Mouse (Mus musculus) midbrain, embryonic 13.5 days (tissue): ENCODE measurements around the gene Zbtb20. TPM values are rescaled to one million over a fixed set of nuclear protein-coding genes. Genes with fewer than 3 reads are reported as not detected.

Source experiments
- ATAC-seq: fragments of 200-750 bp; cut with Nextera tagmentation; 2 replicates; pipeline ENCODE4 v1.8.0; 2017; ENCODE audit warnings: mild to moderate bottlenecking, moderate TSS enrichment, moderate library complexity
- H3K27ac ChIP-seq: fragments of 300-500 bp; sonication (generic); 2 replicates; pipeline ENCODE4 v1.5.1; 2015; ENCODE audit warnings: inconsistent platforms, mild to moderate bottlenecking, moderate library complexity
- H3K27me3 ChIP-seq: fragments of 300-500 bp; sonication (generic); 2 replicates; pipeline ENCODE4 v1.6.1; 2015; ENCODE audit warnings: mild to moderate bottlenecking, inconsistent platforms
- H3K36me3 ChIP-seq: fragments of 300-500 bp; sonication (generic); 2 replicates; pipeline ENCODE4 v1.6.1; 2015; ENCODE audit warnings: mild to moderate bottlenecking, inconsistent platforms
- H3K4me1 ChIP-seq: fragments of 300-500 bp; sonication (generic); replicated peaks from 2 replicates; pipeline ENCODE4 v1.6.1; 2015; ENCODE audit warnings: inconsistent platforms
- H3K4me2 ChIP-seq: fragments of 300-500 bp; sonication (generic); replicated peaks from 2 replicates; pipeline ENCODE4 v1.6.1; 2015; ENCODE audit warnings: moderate library complexity, mild to moderate bottlenecking, inconsistent platforms
- H3K4me3 ChIP-seq: fragments of 300-500 bp; sonication (generic); replicated peaks from 2 replicates; pipeline ENCODE4 v1.5.1; 2015; ENCODE audit warnings: mild to moderate bottlenecking, inconsistent platforms
- H3K9ac ChIP-seq: fragments of 300-500 bp; sonication (generic); replicated peaks from 2 replicates; pipeline ENCODE4 v1.6.1; 2015; ENCODE audit warnings: mild to moderate bottlenecking, inconsistent platforms
- H3K9me3 ChIP-seq: fragments of 300-500 bp; sonication (generic); 2 replicates; pipeline ENCODE4 v1.6.1; 2016; ENCODE audit warnings: mild to moderate bottlenecking, inconsistent platforms
- WGBS: fragments of 180-500 bp; shearing (Covaris S2); methylation state at CpG from one replicate; pipeline ENCODE4 v1.1.7; 2015; 5-methylcytosine and 5-hydroxymethylcytosine counted together
- polyA plus RNA-seq: library from polyadenylated mRNA; unstranded; fragments of >200 nt; fragmentation: Nextera tagmentation; extraction: Ambion mirVana; gene quantifications from 2 replicates; pipeline ENCODE4 v1.2.1, GENCODE M21; 2015

The Zbtb20 gene
- polyA plus RNA-seq, 1 experiment from 2014 or later = 86.5 TPM

- H3K9ac ChIP-seq = no peak overlapping the region
- no peak overlapping the region for H3K27ac ChIP-seq
- H3K9me3 ChIP-seq = no peaks in the 10 kb centered on the region
- H3K27me3 ChIP-seq = no peaks in the 10 kb centered on the region
- no peaks in the 10 kb centered on the region for H3K36me3 ChIP-seq
- no peak overlapping the region for H3K4me3 ChIP-seq
- H3K4me2 ChIP-seq = no peak overlapping the region
- WGBS = 83% methylated on average over 6 of the region's 6 CpGs
- no peak for ATAC-seq
- no peaks in the 10 kb centered on the region for H3K4me1 ChIP-seq
These were observed 604.9 kb downstream of the Zbtb20 start for GRCm38 (mm10) chr16:43480532-43480931.

- H3K27ac ChIP-seq = no peak overlapping the region
- WGBS = 63% methylated on average over 3 of the region's 3 CpGs
- H3K27me3 ChIP-seq = no peaks in the 10 kb centered on the region
- H3K4me3 ChIP-seq = no peak overlapping the region
- H3K4me1 ChIP-seq = no peaks in the 10 kb centered on the region
- H3K9ac ChIP-seq = no peak overlapping the region
- no peak overlapping the region for H3K4me2 ChIP-seq
- ATAC-seq = no peak
- no peaks in the 10 kb centered on the region for H3K9me3 ChIP-seq
- H3K36me3 ChIP-seq = no peaks in the 10 kb centered on the region
These were observed 606.4 kb downstream of the Zbtb20 start for GRCm38 (mm10) chr16:43482125-43482524.

GRCm38 (mm10) chr16:43482738-43483137, 607.1 kb downstream of the Zbtb20 start:
- no peak for ATAC-seq
- WGBS = 93% methylated on average over 2 of the region's 2 CpGs

GRCm38 (mm10) chr16:43484400-43484799, 608.7 kb downstream of the Zbtb20 start:
- no peak overlapping the region for H3K4me3 ChIP-seq
- 87% methylated on average over 4 of the region's 4 CpGs for WGBS

More at GRCm38 (mm10) chr16:43482738-43483137, 607.1 kb downstream of the Zbtb20 start:
- Histone ChIP-seq H3K9ac (no peak overlapping the region), H3K27me3 (no peaks in the 10 kb centered on the region), H3K4me2 (no peak overlapping the region), H3K4me3 (no peak overlapping the region), H3K9me3 (no peaks in the 10 kb centered on the region), H3K4me1 (no peaks in the 10 kb centered on the region), H3K27ac (no peak overlapping the region), H3K36me3 (no peaks in the 10 kb centered on the region)

GRCm38 (mm10) chr16:43489362-43489761, 613.7 kb downstream of the Zbtb20 start:
- Histone ChIP-seq H3K4me3 (no peak overlapping the region), H3K27me3 (no peaks in the 10 kb centered on the region), H3K9ac (no peak overlapping the region), H3K27ac (no peak overlapping the region), H3K4me2 (no peak overlapping the region), H3K9me3 (no peaks in the 10 kb centered on the region), H3K4me1 (0 out of 2 replicates have a peak, but pooled peaks cover 3% of the 10 kb centered on the region), H3K36me3 (no peaks in the 10 kb centered on the region)
- ATAC-seq = no peak
- WGBS = 90% methylated on average over 3 of the region's 3 CpGs

More at GRCm38 (mm10) chr16:43484400-43484799, 608.7 kb downstream of the Zbtb20 start:
- Histone ChIP-seq H3K4me2 (no peak overlapping the region), H3K4me1 (no peaks in the 10 kb centered on the region), H3K27ac (no peak overlapping the region), H3K27me3 (no peaks in the 10 kb centered on the region), H3K9ac (no peak overlapping the region), H3K9me3 (no peaks in the 10 kb centered on the region), H3K36me3 (no peaks in the 10 kb centered on the region)
- ATAC-seq = no peak

GRCm38 (mm10) chr16:43489984-43490383, 614.3 kb downstream of the Zbtb20 start:
- no peak overlapping the region for H3K4me3 ChIP-seq
- ATAC-seq = no peak
- H3K9ac ChIP-seq = no peak overlapping the region
- H3K27ac ChIP-seq = no peak overlapping the region
- no peaks in the 10 kb centered on the region for H3K36me3 ChIP-seq
- WGBS = 96% methylated on average over 12 of the region's 12 CpGs
- 0 out of 2 replicates have a peak, but pooled peaks cover 3% of the 10 kb centered on the region for H3K4me1 ChIP-seq
- no peaks in the 10 kb centered on the region for H3K9me3 ChIP-seq
- H3K27me3 ChIP-seq = no peaks in the 10 kb centered on the region
- no peak overlapping the region for H3K4me2 ChIP-seq

- Histone ChIP-seq H3K27me3 (0 out of 2 replicates have a peak, but pooled peaks cover 3% of the 10 kb centered on the region), H3K4me2 (no peak overlapping the region), H3K4me3 (no peak overlapping the region), H3K9ac (no peak overlapping the region), H3K36me3 (no peaks in the 10 kb centered on the region), H3K4me1 (0 out of 2 replicates have a peak, but pooled peaks cover 3% of the 10 kb centered on the region), H3K9me3 (no peaks in the 10 kb centered on the region), H3K27ac (no peak overlapping the region)
- no peak for ATAC-seq
- 91% methylated on average over 1 of the region's 1 CpGs for WGBS
These were observed 617.2 kb downstream of the Zbtb20 start for GRCm38 (mm10) chr16:43492863-43493262.

GRCm38 (mm10) chr16:43493596-43494385, 618.1 kb downstream of the Zbtb20 start:
- H3K9me3 ChIP-seq = no peaks in the 10 kb centered on the region
- H3K27ac ChIP-seq = no peak overlapping the region
- no peak overlapping the region for H3K4me2 ChIP-seq
- H3K36me3 ChIP-seq = no peaks in the 10 kb centered on the region
- H3K9ac ChIP-seq = no peak overlapping the region
- no peak overlapping the region for H3K4me3 ChIP-seq
- no peak for ATAC-seq
- 0 out of 2 replicates have a peak, but pooled peaks cover 3% of the 10 kb centered on the region for H3K4me1 ChIP-seq
- 0 out of 2 replicates have a peak, but pooled peaks cover 3% of the 10 kb centered on the region for H3K27me3 ChIP-seq
- 43% methylated on average over 5 of the region's 5 CpGs for WGBS

- Histone ChIP-seq H3K9ac (no peak overlapping the region), H3K36me3 (no peaks in the 10 kb centered on the region), H3K4me1 (0 out of 2 replicates have a peak, but pooled peaks cover 3% of the 10 kb centered on the region), H3K27ac (no peak overlapping the region), H3K9me3 (no peaks in the 10 kb centered on the region), H3K4me3 (no peak overlapping the region), H3K4me2 (no peak overlapping the region), H3K27me3 (0 out of 2 replicates have a peak, but pooled peaks cover 3% of the 10 kb centered on the region)
- WGBS = 85% methylated on average over 9 of the region's 9 CpGs
- ATAC-seq = no peak
These were observed 619.6 kb downstream of the Zbtb20 start for GRCm38 (mm10) chr16:43495175-43495818.

GRCm38 (mm10) chr16:43497093-43497492, 621.4 kb downstream of the Zbtb20 start:
- no peak for ATAC-seq
- Histone ChIP-seq H3K9me3 (no peaks in the 10 kb centered on the region), H3K36me3 (no peaks in the 10 kb centered on the region), H3K4me3 (no peak overlapping the region), H3K4me2 (no peak overlapping the region), H3K27me3 (0 out of 2 replicates have a peak, but pooled peaks cover 3% of the 10 kb centered on the region), H3K4me1 (peaks cover 8% of the 10 kb centered on the region), H3K27ac (no peak overlapping the region), H3K9ac (no peak overlapping the region)
- WGBS = 84% methylated on average over 2 of the region's 2 CpGs

- H3K9me3 ChIP-seq = no peaks in the 10 kb centered on the region
- H3K9ac ChIP-seq = no peak overlapping the region
- no peak for ATAC-seq
- WGBS = 84% methylated on average over 8 of the region's 8 CpGs
- H3K36me3 ChIP-seq = no peaks in the 10 kb centered on the region
- H3K4me1 ChIP-seq = peaks cover 18% of the 10 kb centered on the region
- no peak overlapping the region for H3K4me2 ChIP-seq
- H3K27me3 ChIP-seq = 0 out of 2 replicates have a peak, but pooled peaks cover 1% of the 10 kb centered on the region
- no peak overlapping the region for H3K27ac ChIP-seq
- H3K4me3 ChIP-seq = no peak overlapping the region
These were observed 624.6 kb downstream of the Zbtb20 start for GRCm38 (mm10) chr16:43500132-43500853.
